Mouse (Mus musculus) embryo, embryonic 11.5 days (tissue): ENCODE measurements at regions not wholly inside any gene's neighbourhood (a gene's known extent, or its start where the extent isn't known, plus 50 kb on each side); places are given as distances from the start of the nearest gene placed in this dataset.

ENCODE experiments used
- DNase-seq: peaks from one replicate; pipeline ENCODE4 v3.0.0-alpha.2; 2012; ENCODE audit warnings: low read depth, low spot score

DNA sequence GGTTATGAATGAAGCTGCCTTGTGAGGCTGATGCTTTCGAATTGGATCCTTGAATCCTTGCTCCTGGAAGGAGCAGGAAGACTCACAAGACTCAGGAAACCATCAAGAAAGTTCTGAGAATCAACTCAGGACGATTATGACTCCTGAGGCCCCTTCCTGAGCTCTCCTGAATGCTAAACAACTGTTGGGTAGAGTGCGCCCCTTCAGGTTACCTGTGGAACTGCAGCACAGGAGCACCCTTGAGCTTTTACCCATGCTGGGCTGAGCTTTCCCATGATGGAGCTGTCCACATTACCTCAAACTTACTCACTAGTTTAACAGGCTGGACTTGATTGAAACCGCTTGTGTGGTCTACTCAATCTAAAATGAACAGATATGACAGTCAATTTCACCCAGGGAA lies 553.3 kb downstream of the Jrkl start:
- DNase-seq, result no peak

DNA sequence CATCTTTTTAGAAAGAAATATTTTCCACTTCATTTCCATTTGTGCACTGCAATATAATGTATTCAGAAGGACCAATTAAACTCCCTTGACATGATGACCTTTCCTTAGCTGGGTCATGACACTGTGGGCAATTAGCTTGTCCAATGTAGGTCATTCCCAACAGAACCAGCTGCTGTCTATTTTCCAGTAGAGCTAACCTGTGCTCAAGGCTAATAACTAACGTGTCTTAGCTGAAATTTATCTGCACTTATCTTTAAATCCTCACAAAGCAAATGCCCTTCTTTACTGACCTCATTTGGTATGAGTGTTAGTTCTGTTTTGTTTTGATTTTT lies 554.7 kb downstream of the Jrkl start:
- peak; percentile 2 for DNase-seq

DNA sequence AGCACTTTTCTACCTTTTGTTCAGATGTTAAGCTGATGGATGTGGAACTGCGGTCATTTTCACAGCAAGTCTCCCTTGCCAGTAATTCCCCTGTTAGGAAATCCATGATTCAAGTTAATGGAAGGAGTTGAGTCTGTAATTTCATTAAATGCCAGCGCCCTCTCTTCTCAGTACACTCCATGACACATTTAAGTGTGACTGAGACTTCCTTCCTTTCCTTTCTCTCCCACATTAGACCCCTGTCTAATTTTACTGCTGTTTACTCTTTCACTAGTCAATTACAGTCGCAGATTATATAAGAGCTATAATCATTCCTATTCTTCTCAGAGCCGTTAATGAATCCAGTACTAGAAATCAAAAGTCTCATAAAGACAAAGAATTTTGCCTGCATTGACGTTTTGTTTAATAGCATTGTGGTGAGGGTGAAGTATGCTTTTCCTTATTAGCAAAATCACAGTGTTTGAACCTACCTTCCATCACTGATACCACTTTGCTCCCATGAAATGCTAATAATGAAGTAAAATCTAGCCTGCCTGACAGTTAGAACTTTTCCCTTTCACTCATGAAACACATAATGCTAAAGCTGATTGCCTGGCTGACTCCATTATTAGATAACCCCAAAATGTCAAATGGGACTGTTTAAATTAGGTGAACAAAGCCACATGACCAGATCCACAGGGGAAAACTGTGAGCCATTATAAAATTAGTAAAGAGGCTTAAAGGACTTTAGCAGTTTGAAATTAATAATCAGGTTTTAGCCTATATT lies 555.3 kb downstream of the Jrkl start:
- DNase-seq, result no peak
